Mouse (Mus musculus) heart, adult 9 months (tissue): ENCODE results near the gene Crip2.

ENCODE experiments used
- DNase-seq, 2 experiments: peaks; one replicate each; pipeline ENCODE4 v3.0.0; 2022; ENCODE audit warnings: low spot score in 2 of 2

Gene Crip2

DNA sequence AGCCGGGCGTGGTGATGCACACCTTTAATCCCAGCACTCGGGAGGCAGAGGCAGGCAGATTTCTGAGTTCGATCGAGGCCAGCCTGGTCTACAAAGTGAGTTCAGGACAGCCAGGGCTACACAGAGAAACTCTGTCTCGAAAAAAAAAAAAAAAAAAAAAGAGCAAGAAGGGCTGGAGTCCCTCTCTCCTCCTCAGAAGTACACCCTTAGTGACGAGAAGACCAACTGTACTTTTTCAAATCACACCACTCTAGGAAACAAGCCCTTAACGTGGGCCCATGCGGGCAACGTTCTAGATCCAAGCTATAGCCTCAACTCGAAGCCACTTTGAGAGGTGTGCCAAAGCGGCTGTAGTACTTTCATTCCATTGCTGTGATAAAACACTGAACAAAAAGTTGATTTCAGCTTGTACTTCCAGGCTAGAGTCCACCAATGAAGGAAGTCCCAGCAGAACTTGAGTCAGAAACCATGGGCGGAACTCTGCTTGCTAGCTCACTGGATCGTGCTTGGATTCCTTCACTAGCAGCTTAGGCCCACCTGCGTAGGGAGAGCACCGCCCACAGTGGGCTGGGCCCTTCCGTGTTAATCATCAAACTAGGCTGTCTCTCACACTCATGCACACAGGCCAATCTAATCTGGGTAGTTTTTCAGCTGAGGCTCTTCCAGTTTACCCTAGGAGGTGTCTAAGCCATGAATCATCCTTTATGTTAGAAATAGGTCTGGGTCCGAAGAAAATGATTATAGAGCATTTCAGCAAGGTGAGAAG lies 37.1 kb downstream of the Crip2 start:
- DNase-seq = no peak

GRCm38 (mm10) chr12:113181020-113181419 lies 41.0 kb downstream of the Crip2 start:
- no peak for DNase-seq

DNA sequence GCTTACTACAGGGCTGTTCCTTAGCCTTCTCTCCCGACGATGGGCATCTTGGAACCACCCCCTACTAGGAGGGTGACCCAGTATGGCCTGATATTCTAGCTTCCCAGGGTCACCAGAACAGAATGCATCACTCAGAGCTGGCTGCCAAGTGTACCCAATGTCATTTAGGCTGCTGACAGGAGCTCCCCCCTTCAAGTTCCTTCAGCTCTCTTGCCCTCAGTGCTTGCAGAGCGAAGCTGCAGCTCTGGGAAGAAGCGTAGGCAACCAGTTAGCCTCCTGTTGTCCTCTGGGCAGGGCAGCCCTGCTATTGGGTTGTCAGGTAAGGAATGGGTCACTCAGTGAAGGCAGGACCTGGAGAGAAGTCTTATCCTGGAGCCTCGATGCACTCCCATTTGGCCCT lies 44.9 kb downstream of the Crip2 start:
- DNase-seq = no peak

- DNase-seq = no peak
Measured at GRCm38 (mm10) chr12:113185442-113186291, 45.6 kb downstream of the Crip2 start, which contains the start of gene Tmem121. Gene Tmem121 (plus strand): TSS chr12:113185930.

DNA sequence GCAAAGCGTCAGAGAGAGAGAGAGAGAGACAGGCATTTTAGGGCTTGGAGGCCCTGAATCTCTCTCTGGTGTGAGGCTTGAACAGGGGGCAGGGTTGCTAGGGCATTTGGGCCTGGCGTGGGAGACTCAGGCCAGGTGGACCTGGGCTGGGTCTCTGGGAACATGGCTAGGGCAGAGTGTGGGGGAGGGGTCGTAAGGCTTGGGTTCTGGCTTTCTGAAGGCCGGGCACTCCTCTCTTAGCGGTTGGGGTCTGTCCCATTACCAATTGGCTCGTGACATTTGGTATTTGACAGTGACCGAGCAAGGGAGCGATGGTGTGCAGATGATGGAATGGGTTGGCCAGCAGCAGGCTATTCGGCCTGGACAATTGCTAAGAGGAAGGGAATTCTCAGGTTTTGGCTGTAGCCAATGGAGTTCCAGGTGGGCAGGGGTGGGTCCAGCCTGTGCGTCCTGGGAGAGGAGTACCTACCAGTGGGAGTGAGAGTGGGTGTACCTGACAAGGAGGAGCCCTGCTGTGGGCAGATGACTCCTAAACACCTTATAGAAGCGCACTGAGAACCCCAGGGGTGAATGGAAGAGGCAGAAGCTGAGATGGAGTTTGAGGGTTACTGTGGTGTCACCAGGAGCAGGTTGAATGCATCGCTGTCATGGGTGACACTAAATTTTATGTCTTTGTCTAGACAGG lies 46.4 kb downstream of the Crip2 start:
- no peak for DNase-seq

- DNase-seq = no peak
Measured at GRCm38 (mm10) chr12:113187011-113187375, 47.0 kb downstream of the Crip2 start.

- peak; percentile 24 to 39 for DNase-seq
Measured at GRCm38 (mm10) chr12:113187584-113188295, 47.7 kb downstream of the Crip2 start.

GRCm38 (mm10) chr12:113188349-113189055 lies 48.5 kb downstream of the Crip2 start:
- DNase-seq = no peak

DNA sequence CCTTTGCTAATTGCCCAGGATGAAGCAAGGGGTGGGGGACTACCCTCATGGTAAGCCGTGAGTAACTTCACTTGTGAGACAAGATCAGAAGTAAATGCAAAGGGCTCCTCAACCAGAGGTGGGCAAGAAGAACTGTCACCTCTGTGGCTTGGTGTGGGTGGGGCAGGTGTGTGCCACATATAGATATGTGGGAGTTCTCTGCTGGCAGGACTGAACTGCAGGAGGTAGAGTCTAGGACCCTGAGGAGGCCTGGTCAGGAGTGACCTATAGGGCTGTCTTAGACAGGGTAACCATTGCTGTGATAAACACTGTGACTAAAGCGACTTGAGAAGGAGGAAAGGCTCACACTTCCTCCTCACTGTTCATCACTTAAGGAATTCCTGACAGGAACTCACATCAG lies 53.4 kb downstream of the Crip2 start:
- no peak for DNase-seq
